Mouse (Mus musculus): ENCODE data around the gene Tspan1. TPM values are rescaled to one million over a fixed set of nuclear protein-coding genes. Genes with fewer than 3 reads are reported as not detected.

Gene Tspan1
- polyA plus RNA-seq, 1 experiment: 0.16 TPM

- H3K4me2 ChIP-seq (ENCODE audit: low read depth): peak overlapping the region; percentile 68
- H3K27me3 ChIP-seq (ENCODE audit: control insufficient read depth, insufficient read depth, insufficient read length): no peaks in the 10 kb centered on the region
- TF ChIP-seq CEBPB (IDR thresholded peaks at IDR 0.05; ENCODE audit: insufficient read depth, poor library complexity, severe bottlenecking) (no peak), SRF (IDR thresholded peaks at IDR 0.05; ENCODE audit: control insufficient read depth, insufficient read length, low read depth) (no peak), TCF12 (IDR thresholded peaks at IDR 0.05; ENCODE audit: insufficient read depth, poor library complexity, severe bottlenecking) (no peak), USF1 (IDR thresholded peaks at IDR 0.05; ENCODE audit: low read depth) (no peak), MYOD1 (IDR thresholded peaks at IDR 0.05; ENCODE audit: control insufficient read depth in 1 of 3, insufficient read length in 2 of 3, low read depth in 2 of 3) (no peak), MYOG (IDR thresholded peaks at IDR 0.05; ENCODE audit: control insufficient read depth in 1 of 3, insufficient read depth in 1 of 3, insufficient read length in 2 of 3, low read depth in 2 of 3) (no peak), POLR2AphosphoS2 (IDR thresholded peaks at IDR 0.05; ENCODE audit: insufficient read length, low read depth) (no peak), POLR2A (IDR thresholded peaks at IDR 0.05; ENCODE audit: insufficient read length, low read depth) (no peak), TCF3 (IDR thresholded peaks at IDR 0.05; ENCODE audit: insufficient read length, low read depth) (no peak), REST (IDR thresholded peaks at IDR 0.05; ENCODE audit: insufficient read depth, insufficient read length) (no peak), MAX (IDR thresholded peaks at IDR 0.05; ENCODE audit: low read depth) (no peak), E2F4 (IDR thresholded peaks at IDR 0.05; ENCODE audit: insufficient read depth) (no peak)
- no peaks in the 10 kb centered on the region for H3K36me3 ChIP-seq (ENCODE audit: control insufficient read depth, insufficient read depth)
- H3K79me2 ChIP-seq (ENCODE audit: control insufficient read depth, insufficient read depth): no peaks in the 10 kb centered on the region
- no peak overlapping the region for H3ac ChIP-seq (ENCODE audit: control insufficient read depth, insufficient read length)
- H3K4me3 ChIP-seq: no peak overlapping the region
Observed at GRCm38 (mm10) chr4:116175711-116176542, 8.5 kb upstream of the Tspan1 start.

GRCm38 (mm10) chr4:116175136-116175535 is 7.7 kb upstream of the Tspan1 start:
- TF ChIP-seq SRF (IDR thresholded peaks at IDR 0.05; ENCODE audit: control insufficient read depth, insufficient read length, low read depth) (no peak), REST (IDR thresholded peaks at IDR 0.05; ENCODE audit: insufficient read depth, insufficient read length) (no peak), POLR2A (IDR thresholded peaks at IDR 0.05; ENCODE audit: insufficient read length, low read depth) (no peak), TCF3 (IDR thresholded peaks at IDR 0.05; ENCODE audit: insufficient read length, low read depth) (no peak), CEBPB (IDR thresholded peaks at IDR 0.05; ENCODE audit: insufficient read depth, poor library complexity, severe bottlenecking) (no peak), USF1 (IDR thresholded peaks at IDR 0.05; ENCODE audit: low read depth) (no peak)
- Histone ChIP-seq H3K36me3 (ENCODE audit: control insufficient read depth, insufficient read depth) (no peaks in the 10 kb centered on the region), H3K79me2 (ENCODE audit: control insufficient read depth, insufficient read depth) (no peaks in the 10 kb centered on the region), H3K4me3 (no peak overlapping the region), H3K27me3 (ENCODE audit: control insufficient read depth, insufficient read depth, insufficient read length) (no peaks in the 10 kb centered on the region), H3K4me2 (ENCODE audit: low read depth) (peak overlapping the region; percentile 68), H3ac (ENCODE audit: control insufficient read depth, insufficient read length) (no peak overlapping the region)

GRCm38 (mm10) chr4:116174466-116175116 is 7.2 kb upstream of the Tspan1 start:
- Histone ChIP-seq H3K4me3 (no peak overlapping the region), H3K79me2 (ENCODE audit: control insufficient read depth, insufficient read depth) (no peaks in the 10 kb centered on the region), H3K27me3 (ENCODE audit: control insufficient read depth, insufficient read depth, insufficient read length) (no peaks in the 10 kb centered on the region), H3K4me2 (ENCODE audit: low read depth) (peak overlapping the region; percentile 68), H3K36me3 (ENCODE audit: control insufficient read depth, insufficient read depth) (no peaks in the 10 kb centered on the region), H3ac (ENCODE audit: control insufficient read depth, insufficient read length) (no peak overlapping the region)
- TF ChIP-seq TCF3 (IDR thresholded peaks at IDR 0.05; ENCODE audit: insufficient read length, low read depth) (no peak), POLR2AphosphoS2 (IDR thresholded peaks at IDR 0.05; ENCODE audit: insufficient read length, low read depth) (no peak), MYOG (IDR thresholded peaks at IDR 0.05; ENCODE audit: control insufficient read depth in 1 of 3, insufficient read depth in 1 of 3, insufficient read length in 2 of 3, low read depth in 2 of 3) (peak; percentile 41 to 48 (median 46)), MAX (IDR thresholded peaks at IDR 0.05; ENCODE audit: low read depth) (no peak), SRF (IDR thresholded peaks at IDR 0.05; ENCODE audit: control insufficient read depth, insufficient read length, low read depth) (peak; percentile 69), REST (IDR thresholded peaks at IDR 0.05; ENCODE audit: insufficient read depth, insufficient read length) (no peak), TCF12 (IDR thresholded peaks at IDR 0.05; ENCODE audit: insufficient read depth, poor library complexity, severe bottlenecking) (no peak), MYOD1 (IDR thresholded peaks at IDR 0.05; ENCODE audit: control insufficient read depth in 1 of 3, insufficient read length in 2 of 3, low read depth in 2 of 3) (peak in 1 of 3 experiments; percentile 65), E2F4 (IDR thresholded peaks at IDR 0.05; ENCODE audit: insufficient read depth) (no peak), POLR2A (IDR thresholded peaks at IDR 0.05; ENCODE audit: insufficient read length, low read depth) (no peak), USF1 (IDR thresholded peaks at IDR 0.05; ENCODE audit: low read depth) (peak; percentile 50), CEBPB (IDR thresholded peaks at IDR 0.05; ENCODE audit: insufficient read depth, poor library complexity, severe bottlenecking) (no peak)

GRCm38 (mm10) chr4:116173752-116174151 is 6.4 kb upstream of the Tspan1 start:
- no peaks in the 10 kb centered on the region for H3K27me3 ChIP-seq (ENCODE audit: control insufficient read depth, insufficient read depth, insufficient read length)
- TF ChIP-seq MYOD1 (IDR thresholded peaks at IDR 0.05; ENCODE audit: control insufficient read depth in 1 of 3, insufficient read length in 2 of 3, low read depth in 2 of 3) (no peak), E2F4 (IDR thresholded peaks at IDR 0.05; ENCODE audit: insufficient read depth) (no peak), SRF (IDR thresholded peaks at IDR 0.05; ENCODE audit: control insufficient read depth, insufficient read length, low read depth) (no peak), TCF3 (IDR thresholded peaks at IDR 0.05; ENCODE audit: insufficient read length, low read depth) (no peak), CEBPB (IDR thresholded peaks at IDR 0.05; ENCODE audit: insufficient read depth, poor library complexity, severe bottlenecking) (no peak), REST (IDR thresholded peaks at IDR 0.05; ENCODE audit: insufficient read depth, insufficient read length) (no peak), MYOG (IDR thresholded peaks at IDR 0.05; ENCODE audit: control insufficient read depth in 1 of 3, insufficient read depth in 1 of 3, insufficient read length in 2 of 3, low read depth in 2 of 3) (no peak), TCF12 (IDR thresholded peaks at IDR 0.05; ENCODE audit: insufficient read depth, poor library complexity, severe bottlenecking) (no peak), POLR2A (IDR thresholded peaks at IDR 0.05; ENCODE audit: insufficient read length, low read depth) (no peak)
- no peak overlapping the region for H3K4me3 ChIP-seq
- no peaks in the 10 kb centered on the region for H3K79me2 ChIP-seq (ENCODE audit: control insufficient read depth, insufficient read depth)
- no peak overlapping the region for H3K4me2 ChIP-seq (ENCODE audit: low read depth)
- H3ac ChIP-seq (ENCODE audit: control insufficient read depth, insufficient read length): no peak overlapping the region
- H3K36me3 ChIP-seq (ENCODE audit: control insufficient read depth, insufficient read depth): no peaks in the 10 kb centered on the region

Data from myocyte (in vitro differentiated cells).